Mouse (Mus musculus): ENCODE measurements around the gene Mgrn1. TPM values are rescaled to one million over a fixed set of nuclear protein-coding genes. Genes with fewer than 3 reads are reported as not detected.
A peak's percentile ranks its signal among the peaks of the same experiment; 100 is the strongest.

Gene Mgrn1
- total and polyA plus RNA-seq, 3 experiments: 8.4 to 25.0 TPM; not detected in 1

GRCm38 (mm10) chr16:4877701-4878100 lies 8.3 kb upstream of the Mgrn1 start:
- H3K27ac ChIP-seq (ENCODE audit: control insufficient read depth, low read depth, low read length): no peak overlapping the region
- H3K4me3 ChIP-seq (ENCODE audit: control insufficient read depth in 1 of 2, insufficient read depth in 1 of 2, low read depth in 2 of 2, low read length in 2 of 2): no peak overlapping the region
- DNase-seq (ENCODE audit: low read depth, low spot score): no peak
- no peaks in the 10 kb centered on the region for H3K27me3 ChIP-seq (ENCODE audit: control insufficient read depth in 1 of 2, insufficient read depth in 2 of 2, low read length in 2 of 2)
- no peak for TF ChIP-seq RAD21 (IDR thresholded peaks at IDR 0.05; ENCODE audit: low read depth, low read length)
- TF ChIP-seq ZC3H11A (IDR thresholded peaks at IDR 0.05; ENCODE audit: low read depth, low read length): no peak
- no peak for TF ChIP-seq TAL1 (IDR thresholded peaks at IDR 0.05; ENCODE audit: low read length)
- no peak for TF ChIP-seq MAZ (IDR thresholded peaks at IDR 0.05; ENCODE audit: low read depth, low read length)
- TF ChIP-seq TBP (IDR thresholded peaks at IDR 0.05; ENCODE audit: low read depth, low read length): no peak
- no peak for TF ChIP-seq USF2 (IDR thresholded peaks at IDR 0.05; ENCODE audit: borderline replicate concordance in 1 of 2, insufficient read depth in 1 of 2, low read depth in 1 of 2, low read length in 2 of 2)
- TF ChIP-seq GATA1 (IDR thresholded peaks at IDR 0.05; ENCODE audit: low read depth, low read length): no peak
- TF ChIP-seq EP300 (IDR thresholded peaks at IDR 0.05; ENCODE audit: low read depth in 1 of 2, low read length in 2 of 2): no peak
- no peak for TF ChIP-seq ZKSCAN1 (IDR thresholded peaks at IDR 0.05; ENCODE audit: low read depth, low read length)
- no peak for TF ChIP-seq MEF2A (IDR thresholded peaks at IDR 0.05; ENCODE audit: extremely low read depth, insufficient replicate concordance, low read depth, low read length, poor library complexity, severe bottlenecking)
- TF ChIP-seq JUND (IDR thresholded peaks at IDR 0.05; ENCODE audit: low read depth, low read length): no peak
- peaks cover 0 to 13% of the 10 kb centered on the region in 2 experiments; a peak in 2 of 4 replicates for H3K36me3 ChIP-seq (ENCODE audit: control insufficient read depth in 1 of 2, insufficient read depth in 2 of 2, low read length in 2 of 2)
- H3K79me2 ChIP-seq (ENCODE audit: control insufficient read depth, insufficient read depth, low read length, poor library complexity): peaks cover 19% of the 10 kb centered on the region
- H3K4me1 ChIP-seq (ENCODE audit: control insufficient read depth in 1 of 2, insufficient read depth in 2 of 2, low read length in 2 of 2): peaks cover 2 to 34% of the 10 kb centered on the region in 2 experiments
- no peak overlapping the region for H3K9ac ChIP-seq (ENCODE audit: control insufficient read depth, low read depth, low read length, poor library complexity, severe bottlenecking)
- H3K9me3 ChIP-seq (replicated peaks; ENCODE audit: insufficient read depth, low read length): no peaks in the 10 kb centered on the region

- TF ChIP-seq RAD21 (IDR thresholded peaks at IDR 0.05; ENCODE audit: low read depth, low read length) (no peak), ZNF384 (IDR thresholded peaks at IDR 0.05; ENCODE audit: low read depth, low read length) (no peak), MXI1 (IDR thresholded peaks at IDR 0.05; ENCODE audit: low read depth, low read length) (0 out of 2 replicates have a peak, but pooled peaks have one; percentile 23), EP300 (IDR thresholded peaks at IDR 0.05; ENCODE audit: low read depth in 1 of 2, low read length in 2 of 2) (peak; percentile 10 to 42; a peak in 3 of 4 replicates), MAFK (IDR thresholded peaks at IDR 0.05; ENCODE audit: borderline replicate concordance, low read depth, low read length) (no peak), MEF2A (IDR thresholded peaks at IDR 0.05; ENCODE audit: extremely low read depth, insufficient replicate concordance, low read depth, low read length, poor library complexity, severe bottlenecking) (no peak), MAZ (IDR thresholded peaks at IDR 0.05; ENCODE audit: low read depth, low read length) (no peak), POLR2AphosphoS5 (IDR thresholded peaks at IDR 0.05; ENCODE audit: borderline replicate concordance, low read depth, low read length) (no peak), RCOR1 (IDR thresholded peaks at IDR 0.05; ENCODE audit: low read depth, low read length) (0 out of 2 replicates have a peak, but pooled peaks have one; percentile 10), MAX (IDR thresholded peaks at IDR 0.05; ENCODE audit: low read length) (no peak), BHLHE40 (IDR thresholded peaks at IDR 0.05; ENCODE audit: borderline replicate concordance, low read depth, low read length) (no peak)
- Histone ChIP-seq H3K4me1 (ENCODE audit: control insufficient read depth in 1 of 2, insufficient read depth in 2 of 2, low read length in 2 of 2) (peaks cover 2 to 29% of the 10 kb centered on the region in 2 experiments; a peak in 3 of 4 replicates), H3K27ac (ENCODE audit: control insufficient read depth, low read depth, low read length) (peak overlapping the region; percentile 37), H3K4me3 (ENCODE audit: control insufficient read depth in 1 of 2, insufficient read depth in 1 of 2, low read depth in 2 of 2, low read length in 2 of 2) (peak overlapping the region; percentile 83 to 92), H3K9me3 (replicated peaks; ENCODE audit: insufficient read depth, low read length) (no peaks in the 10 kb centered on the region), H3K79me2 (ENCODE audit: control insufficient read depth, insufficient read depth, low read length, poor library complexity) (peaks cover 19% of the 10 kb centered on the region), H3K9ac (ENCODE audit: control insufficient read depth, low read depth, low read length, poor library complexity, severe bottlenecking) (peak overlapping the region; percentile 90), H3K27me3 (ENCODE audit: control insufficient read depth in 1 of 2, insufficient read depth in 2 of 2, low read length in 2 of 2) (no peaks in the 10 kb centered on the region), H3K36me3 (ENCODE audit: control insufficient read depth in 1 of 2, insufficient read depth in 2 of 2, low read length in 2 of 2) (peaks cover 0 to 9% of the 10 kb centered on the region in 2 experiments; a peak in 2 of 4 replicates)
- DNase-seq (ENCODE audit: low read depth, low spot score): peak; percentile 78
Observed at GRCm38 (mm10) chr16:4878192-4878885, 7.7 kb upstream of the Mgrn1 start.
